Mouse (Mus musculus): ENCODE results near the gene Htr5b. TPM values are rescaled to one million over a fixed set of nuclear protein-coding genes. Genes with fewer than 3 reads are reported as not detected.
A peak's percentile ranks its signal among the peaks of the same experiment; 100 is the strongest.

Htr5b gene
- polyA plus RNA-seq, 1 experiment: 0.29 TPM

- no peak overlapping the region for H3K27ac ChIP-seq (ENCODE audit: insufficient read depth, low read length)
- TF ChIP-seq CTCF (IDR thresholded peaks at IDR 0.05; ENCODE audit: borderline replicate concordance, insufficient read depth, low read depth, low read length) (no peak), POLR2A (IDR thresholded peaks at IDR 0.05; ENCODE audit: borderline replicate concordance, insufficient read depth, low read length) (no peak)
- 59% methylated on average over 1 of the region's 1 CpGs for WGBS
Measured at GRCm38 (mm10) chr1:121518609-121519008, 9.7 kb downstream of the Htr5b start.

GRCm38 (mm10) chr1:121511966-121512365 lies 16.3 kb downstream of the Htr5b start:
- TF ChIP-seq CTCF (IDR thresholded peaks at IDR 0.05; ENCODE audit: borderline replicate concordance, insufficient read depth, low read depth, low read length): no peak
- no peak for TF ChIP-seq POLR2A (IDR thresholded peaks at IDR 0.05; ENCODE audit: borderline replicate concordance, insufficient read depth, low read length)
- no peaks in the 10 kb centered on the region for H3K27me3 ChIP-seq (ENCODE audit: control insufficient read depth, insufficient read depth, low read length)
- H3K4me1 ChIP-seq (ENCODE audit: control insufficient read depth, insufficient read depth, low read length): no peaks in the 10 kb centered on the region
- 96% methylated on average over 2 of the region's 2 CpGs for WGBS
- H3K27ac ChIP-seq (ENCODE audit: insufficient read depth, low read length): no peak overlapping the region
- no peak overlapping the region for H3K4me3 ChIP-seq (replicated peaks; ENCODE audit: insufficient read depth, low read depth, low read length)
- DNase-seq: no peak

More at GRCm38 (mm10) chr1:121518609-121519008, 9.7 kb downstream of the Htr5b start:
- Histone ChIP-seq H3K27me3 (ENCODE audit: control insufficient read depth, insufficient read depth, low read length) (no peaks in the 10 kb centered on the region), H3K4me1 (ENCODE audit: control insufficient read depth, insufficient read depth, low read length) (no peaks in the 10 kb centered on the region), H3K4me3 (replicated peaks; ENCODE audit: insufficient read depth, low read depth, low read length) (no peak overlapping the region)
- DNase-seq: no peak

- WGBS: 26% methylated on average over 2 of the region's 2 CpGs
- no peaks in the 10 kb centered on the region for H3K27me3 ChIP-seq (ENCODE audit: control insufficient read depth, insufficient read depth, low read length)
- H3K4me1 ChIP-seq (ENCODE audit: control insufficient read depth, insufficient read depth, low read length): no peaks in the 10 kb centered on the region
- no peak overlapping the region for H3K27ac ChIP-seq (ENCODE audit: insufficient read depth, low read length)
- TF ChIP-seq CTCF (IDR thresholded peaks at IDR 0.05; ENCODE audit: borderline replicate concordance, insufficient read depth, low read depth, low read length) (no peak), POLR2A (IDR thresholded peaks at IDR 0.05; ENCODE audit: borderline replicate concordance, insufficient read depth, low read length) (no peak)
- no peak overlapping the region for H3K4me3 ChIP-seq (replicated peaks; ENCODE audit: insufficient read depth, low read depth, low read length)
- no peak for DNase-seq
Measured at GRCm38 (mm10) chr1:121511186-121511585, 17.1 kb downstream of the Htr5b start.

DNA sequence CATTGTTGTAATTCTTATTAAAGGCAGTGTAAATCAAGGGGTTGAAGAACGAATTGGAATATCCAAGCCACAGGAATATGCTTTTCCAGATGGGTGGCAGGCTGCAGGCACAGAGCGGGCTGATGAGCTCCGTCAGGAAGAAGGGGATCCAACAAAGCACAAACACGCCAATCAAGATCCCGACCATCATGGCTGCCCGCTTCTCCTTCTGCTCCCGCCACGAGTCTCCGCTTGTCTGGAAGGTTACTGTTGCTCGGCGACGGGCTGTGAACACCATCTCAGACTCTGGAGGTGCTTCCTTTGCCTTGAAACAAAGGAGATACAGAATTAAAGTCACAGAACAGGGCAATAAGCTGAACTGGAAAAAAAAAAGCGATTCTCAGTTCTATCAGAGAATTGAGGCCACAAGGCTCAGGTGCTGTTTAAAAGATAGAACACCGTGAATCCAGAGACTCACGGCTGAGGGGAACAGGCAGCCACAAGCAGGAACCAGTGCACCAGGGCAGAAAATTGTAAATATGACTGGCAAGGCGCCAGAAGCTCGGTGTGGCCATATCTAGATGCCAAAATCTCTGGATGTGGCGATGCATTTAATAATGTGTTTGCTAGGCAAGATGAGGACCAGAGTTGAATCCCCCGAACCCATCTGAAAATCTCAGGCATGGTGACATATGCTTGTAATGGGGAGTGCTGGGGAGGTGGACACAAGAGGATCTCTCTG lies 17.7 kb downstream of the Htr5b start:
- Histone ChIP-seq H3K27me3 (ENCODE audit: control insufficient read depth, insufficient read depth, low read length) (no peaks in the 10 kb centered on the region), H3K27ac (ENCODE audit: insufficient read depth, low read length) (no peak overlapping the region), H3K4me1 (ENCODE audit: control insufficient read depth, insufficient read depth, low read length) (no peaks in the 10 kb centered on the region), H3K4me3 (replicated peaks; ENCODE audit: insufficient read depth, low read depth, low read length) (peak overlapping the region; percentile 20)
- no peak for TF ChIP-seq CTCF (IDR thresholded peaks at IDR 0.05; ENCODE audit: borderline replicate concordance, insufficient read depth, low read depth, low read length)
- TF ChIP-seq POLR2A (IDR thresholded peaks at IDR 0.05; ENCODE audit: borderline replicate concordance, insufficient read depth, low read length): no peak
- WGBS: 14% methylated on average over 19 of the region's 19 CpGs
- peak in 1 of 2 experiments; percentile 26 for DNase-seq

DNA sequence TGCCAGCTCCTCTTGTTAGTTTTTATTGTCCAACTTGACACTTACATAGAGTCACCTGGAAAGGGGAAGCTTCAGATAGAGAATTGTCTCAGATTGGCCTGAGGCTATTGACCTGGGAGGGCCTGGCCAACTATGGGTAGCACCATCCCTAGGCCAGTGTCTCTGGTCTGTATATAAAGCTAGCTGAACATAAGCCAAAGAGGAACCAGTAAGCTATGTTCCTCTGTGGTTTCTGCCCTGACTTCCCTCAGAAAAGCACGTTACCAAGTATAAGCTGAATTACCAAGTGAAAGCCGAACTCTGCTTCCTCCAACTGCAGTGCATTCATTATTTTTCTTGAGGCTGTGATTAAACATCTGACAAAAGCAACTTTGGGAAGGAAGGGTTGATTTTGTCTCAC lies 19.5 kb downstream of the Htr5b start:
- Histone ChIP-seq H3K4me1 (ENCODE audit: control insufficient read depth, insufficient read depth, low read length) (no peaks in the 10 kb centered on the region), H3K4me3 (replicated peaks; ENCODE audit: insufficient read depth, low read depth, low read length) (no peak overlapping the region), H3K27ac (ENCODE audit: insufficient read depth, low read length) (no peak overlapping the region), H3K27me3 (ENCODE audit: control insufficient read depth, insufficient read depth, low read length) (no peaks in the 10 kb centered on the region)
- 91% methylated on average over 2 of the region's 2 CpGs for WGBS
- no peak for DNase-seq
- TF ChIP-seq CTCF (IDR thresholded peaks at IDR 0.05; ENCODE audit: borderline replicate concordance, insufficient read depth, low read depth, low read length) (no peak), POLR2A (IDR thresholded peaks at IDR 0.05; ENCODE audit: borderline replicate concordance, insufficient read depth, low read length) (no peak)

- no peak for DNase-seq
- 97% methylated on average over 4 of the region's 4 CpGs for WGBS
- Histone ChIP-seq H3K4me3 (replicated peaks; ENCODE audit: insufficient read depth, low read depth, low read length) (no peak overlapping the region), H3K27me3 (ENCODE audit: control insufficient read depth, insufficient read depth, low read length) (no peaks in the 10 kb centered on the region), H3K4me1 (ENCODE audit: control insufficient read depth, insufficient read depth, low read length) (no peaks in the 10 kb centered on the region; the same call in 1 of the 2 replicates), H3K27ac (ENCODE audit: insufficient read depth, low read length) (no peak overlapping the region)
- TF ChIP-seq POLR2A (IDR thresholded peaks at IDR 0.05; ENCODE audit: borderline replicate concordance, insufficient read depth, low read length) (no peak), CTCF (IDR thresholded peaks at IDR 0.05; ENCODE audit: borderline replicate concordance, insufficient read depth, low read depth, low read length) (no peak)
Measured at GRCm38 (mm10) chr1:121497093-121497492, 31.2 kb downstream of the Htr5b start.

- TF ChIP-seq CTCF (IDR thresholded peaks at IDR 0.05; ENCODE audit: borderline replicate concordance, insufficient read depth, low read depth, low read length) (peak; percentile 34; the same call in 1 of the 2 replicates), POLR2A (IDR thresholded peaks at IDR 0.05; ENCODE audit: borderline replicate concordance, insufficient read depth, low read length) (no peak)
Measured at GRCm38 (mm10) chr1:121490241-121490640, 38.0 kb downstream of the Htr5b start.

DNA sequence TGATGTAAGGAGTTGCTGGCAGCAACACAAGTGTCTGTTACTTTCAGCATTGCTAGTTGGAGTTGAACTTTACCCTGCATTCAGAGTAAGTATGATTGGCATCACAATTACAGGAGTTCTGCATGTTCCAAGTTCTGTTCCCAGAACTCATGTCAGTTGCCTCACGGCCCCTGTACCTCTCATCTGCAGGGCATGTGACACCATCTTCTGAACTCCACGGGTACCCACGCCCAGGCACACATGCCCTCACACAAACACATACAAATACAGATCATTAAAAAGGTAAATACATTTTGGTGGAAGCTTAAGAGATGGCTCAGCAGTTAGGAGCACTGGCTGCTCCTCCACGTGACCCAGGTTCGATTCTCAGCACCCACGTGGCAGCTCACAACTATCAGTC lies 41.5 kb downstream of the Htr5b start:
- Histone ChIP-seq H3K4me3 (replicated peaks; ENCODE audit: insufficient read depth, low read depth, low read length) (no peak overlapping the region), H3K27me3 (ENCODE audit: control insufficient read depth, insufficient read depth, low read length) (no peaks in the 10 kb centered on the region), H3K27ac (ENCODE audit: insufficient read depth, low read length) (no peak overlapping the region), H3K4me1 (ENCODE audit: control insufficient read depth, insufficient read depth, low read length) (no peaks in the 10 kb centered on the region)
- DNase-seq: no peak
- TF ChIP-seq POLR2A (IDR thresholded peaks at IDR 0.05; ENCODE audit: borderline replicate concordance, insufficient read depth, low read length): no peak
- WGBS: 94% methylated on average over 6 of the region's 6 CpGs

More at GRCm38 (mm10) chr1:121490241-121490640, 38.0 kb downstream of the Htr5b start:
- WGBS: 35% methylated on average over 5 of the region's 5 CpGs
- Histone ChIP-seq H3K27ac (ENCODE audit: insufficient read depth, low read length) (no peak overlapping the region), H3K27me3 (ENCODE audit: control insufficient read depth, insufficient read depth, low read length) (no peaks in the 10 kb centered on the region), H3K4me3 (replicated peaks; ENCODE audit: insufficient read depth, low read depth, low read length) (no peak overlapping the region), H3K4me1 (ENCODE audit: control insufficient read depth, insufficient read depth, low read length) (no peaks in the 10 kb centered on the region)
- DNase-seq: no peak

All from cerebellum, adult 2 months (tissue).